Mouse (Mus musculus): Measurements from ENCODE around the gene Tmem39a.

- TF ChIP-seq USF2 (conservative IDR thresholded peaks at IDR 0.05; ENCODE audit: low read depth, low read length) (no peak), POLR2A (IDR thresholded peaks at IDR 0.05; ENCODE audit: low read depth, low read length) (no peak), UBTF (IDR thresholded peaks at IDR 0.05; ENCODE audit: low read depth, low read length) (no peak), PAX5 (IDR thresholded peaks at IDR 0.05; ENCODE audit: low read length) (no peak), EP300 (IDR thresholded peaks at IDR 0.05; ENCODE audit: low read length) (no peak), POLR2AphosphoS2 (IDR thresholded peaks at IDR 0.05; ENCODE audit: low read depth, low read length) (no peak), TBP (conservative IDR thresholded peaks at IDR 0.05; ENCODE audit: low read depth, low read length) (no peak), CTCF (conservative IDR thresholded peaks at IDR 0.05 in 1 of 2, IDR thresholded peaks at IDR 0.05 in 1 of 2; ENCODE audit: low read depth in 2 of 2, low read length in 2 of 2) (no peak), RCOR1 (conservative IDR thresholded peaks at IDR 0.05; ENCODE audit: low read depth, low read length) (no peak)
Observed at GRCm38 (mm10) chr16:38558221-38558748, at the start of gene Tmem39a.
